Mouse (Mus musculus): ENCODE measurements around the gene Aamp. TPM values are rescaled to one million over a fixed set of nuclear protein-coding genes. Genes with fewer than 3 reads are reported as not detected.

Aamp gene
- polyA plus RNA-seq, 1 experiment = 386 TPM

DNA sequence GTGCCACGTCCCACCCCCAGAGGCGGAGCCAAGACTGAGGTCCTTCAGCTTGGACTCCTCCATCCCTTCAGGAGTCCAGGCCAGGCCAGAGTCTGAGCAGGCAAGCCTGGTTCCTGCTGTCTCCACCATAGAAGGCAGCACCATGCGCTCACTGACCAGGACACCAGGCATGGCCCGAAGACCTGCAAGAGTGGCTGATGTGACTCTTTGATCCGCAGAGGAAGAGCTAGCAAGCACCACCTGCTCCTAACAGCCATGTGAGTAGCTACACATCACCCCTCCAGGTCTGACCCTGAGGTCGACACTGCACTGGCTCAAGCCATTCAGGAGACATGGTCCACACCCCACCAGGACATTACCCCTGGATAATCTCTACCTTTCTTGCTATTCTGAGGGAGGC, 7.5 kb downstream of the Aamp start:
- TF ChIP-seq GATA1 (IDR thresholded peaks at IDR 0.05; ENCODE audit: low read length) = no peak

DNA sequence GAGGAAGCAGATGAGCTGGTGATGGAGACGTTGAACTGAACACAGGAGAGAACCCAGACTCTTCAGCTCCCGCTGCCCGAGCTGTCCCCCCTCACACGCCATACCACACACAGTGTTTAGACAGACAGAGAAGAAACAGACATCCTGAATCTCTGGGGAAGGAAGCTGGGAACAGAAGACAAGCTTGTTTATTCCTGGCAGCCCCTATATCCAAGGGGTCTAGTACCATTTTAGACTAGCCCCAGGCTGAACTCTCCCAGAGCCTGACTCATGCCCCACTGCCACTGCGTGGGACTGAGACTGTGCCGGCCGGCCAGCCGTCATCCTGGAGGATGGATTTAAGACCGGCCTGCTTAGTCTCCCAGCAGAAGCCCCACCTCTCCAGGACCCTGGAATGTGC, 9.5 kb downstream of the Aamp start:
- no peak for TF ChIP-seq GATA1 (IDR thresholded peaks at IDR 0.05; ENCODE audit: low read length)

DNA sequence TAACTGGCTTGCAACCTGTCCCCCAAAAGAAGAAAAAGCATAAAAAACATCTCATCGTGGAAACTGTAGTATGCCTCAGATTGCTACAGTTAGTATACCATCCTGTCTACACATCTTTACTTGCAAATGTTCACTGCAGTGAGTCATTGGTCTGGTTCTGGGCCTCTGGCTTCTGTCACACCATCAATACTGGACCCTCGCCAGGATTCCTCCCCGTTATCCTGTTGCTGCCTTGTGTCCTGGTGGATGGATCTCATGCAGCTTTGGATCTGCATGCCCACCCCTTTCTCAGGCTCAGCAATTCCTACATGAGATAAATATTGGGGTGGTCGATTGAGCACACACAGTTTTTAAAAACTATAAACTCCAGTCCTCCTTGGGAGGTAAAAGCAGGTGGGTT, 12.9 kb downstream of the Aamp start:
- TF ChIP-seq GATA1 (IDR thresholded peaks at IDR 0.05; ENCODE audit: low read length) = no peak

DNA sequence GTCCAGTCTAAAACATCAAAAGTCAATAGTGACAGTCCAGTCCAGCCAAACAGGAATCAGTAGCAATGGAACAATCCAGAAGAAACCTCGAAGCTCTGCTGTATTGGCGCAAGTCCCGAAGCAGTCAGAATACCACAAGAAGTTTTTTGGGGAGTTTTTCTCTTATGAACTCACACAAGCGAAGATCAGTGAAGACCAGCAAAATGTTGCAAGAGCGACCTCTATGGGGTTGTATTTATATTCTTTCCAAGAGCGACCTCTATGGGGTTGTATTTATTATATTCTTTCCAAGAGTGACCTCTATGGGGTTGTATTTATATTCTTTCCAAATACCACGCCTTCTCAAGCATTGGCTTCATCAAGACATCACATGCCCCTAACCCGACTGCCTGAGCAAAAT, 15.8 kb downstream of the Aamp start:
- TF ChIP-seq GATA1 (IDR thresholded peaks at IDR 0.05; ENCODE audit: low read length) = no peak

DNA sequence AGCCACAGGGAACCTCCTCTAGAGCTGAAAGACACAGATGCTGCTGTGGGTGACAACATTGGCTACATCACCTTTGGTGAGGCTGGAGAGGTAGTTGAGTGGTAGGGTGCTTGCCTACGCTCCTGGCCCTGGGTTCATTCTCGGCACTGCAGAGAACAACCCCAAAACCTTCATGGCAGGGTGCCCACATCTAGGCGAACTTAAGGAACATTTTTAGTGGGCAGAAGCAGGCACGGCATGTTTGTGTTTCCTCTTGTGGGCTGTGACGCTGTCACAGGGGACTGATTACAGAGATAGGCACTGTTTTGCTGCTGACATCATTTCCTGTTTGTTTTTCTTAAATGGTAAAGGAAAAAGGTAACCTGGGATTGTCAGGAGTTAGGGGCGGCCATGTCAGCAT, 22.0 kb downstream of the Aamp start:
- no peak for TF ChIP-seq GATA1 (IDR thresholded peaks at IDR 0.05; ENCODE audit: low read length)

GRCm38 (mm10) chr1:74256782-74257181, 27.8 kb downstream of the Aamp start:
- no peak for TF ChIP-seq GATA1 (IDR thresholded peaks at IDR 0.05; ENCODE audit: low read length)

- TF ChIP-seq GATA1 (IDR thresholded peaks at IDR 0.05; ENCODE audit: low read length) = no peak
These were observed 28.7 kb downstream of the Aamp start for GRCm38 (mm10) chr1:74255704-74256345.

GRCm38 (mm10) chr1:74250096-74250495, 34.4 kb downstream of the Aamp start:
- TF ChIP-seq GATA1 (IDR thresholded peaks at IDR 0.05; ENCODE audit: low read length) = no peak

GRCm38 (mm10) chr1:74249331-74249980, 35.1 kb downstream of the Aamp start:
- TF ChIP-seq GATA1 (IDR thresholded peaks at IDR 0.05; ENCODE audit: low read length) = no peak

DNA sequence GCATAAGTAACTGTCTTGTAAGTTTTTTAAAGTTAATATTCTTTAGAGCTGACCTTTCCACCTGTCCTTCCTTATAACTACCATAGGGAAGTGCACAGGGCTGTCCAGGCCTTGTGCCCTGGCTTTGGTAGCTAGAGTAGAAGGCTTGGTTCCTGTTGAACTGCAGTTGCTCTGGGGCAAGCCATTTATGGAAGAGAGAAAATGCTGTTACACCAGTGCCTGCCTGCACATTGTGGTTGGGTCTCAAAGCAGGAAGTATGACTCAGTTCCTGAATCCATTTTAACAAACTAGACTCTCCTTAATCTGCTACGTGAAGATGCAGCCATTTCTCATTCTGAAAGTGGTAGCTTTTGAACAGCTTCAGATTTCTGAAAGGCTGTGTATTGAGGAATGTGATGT, 35.7 kb downstream of the Aamp start:
- no peak for TF ChIP-seq GATA1 (IDR thresholded peaks at IDR 0.05; ENCODE audit: low read length)

GRCm38 (mm10) chr1:74245525-74245924, 39.0 kb downstream of the Aamp start:
- no peak for TF ChIP-seq GATA1 (IDR thresholded peaks at IDR 0.05; ENCODE audit: low read length)

- TF ChIP-seq GATA1 (IDR thresholded peaks at IDR 0.05; ENCODE audit: low read length) = no peak
These were observed 43.7 kb downstream of the Aamp start for GRCm38 (mm10) chr1:74240832-74241231.

- TF ChIP-seq GATA1 (IDR thresholded peaks at IDR 0.05; ENCODE audit: low read length) = no peak
These were observed 44.2 kb downstream of the Aamp start for GRCm38 (mm10) chr1:74240311-74240710.

GRCm38 (mm10) chr1:74239618-74240017, 44.9 kb downstream of the Aamp start:
- TF ChIP-seq GATA1 (IDR thresholded peaks at IDR 0.05; ENCODE audit: low read length) = no peak

GRCm38 (mm10) chr1:74239162-74239561, 45.4 kb downstream of the Aamp start:
- TF ChIP-seq GATA1 (IDR thresholded peaks at IDR 0.05; ENCODE audit: low read length) = no peak

DNA sequence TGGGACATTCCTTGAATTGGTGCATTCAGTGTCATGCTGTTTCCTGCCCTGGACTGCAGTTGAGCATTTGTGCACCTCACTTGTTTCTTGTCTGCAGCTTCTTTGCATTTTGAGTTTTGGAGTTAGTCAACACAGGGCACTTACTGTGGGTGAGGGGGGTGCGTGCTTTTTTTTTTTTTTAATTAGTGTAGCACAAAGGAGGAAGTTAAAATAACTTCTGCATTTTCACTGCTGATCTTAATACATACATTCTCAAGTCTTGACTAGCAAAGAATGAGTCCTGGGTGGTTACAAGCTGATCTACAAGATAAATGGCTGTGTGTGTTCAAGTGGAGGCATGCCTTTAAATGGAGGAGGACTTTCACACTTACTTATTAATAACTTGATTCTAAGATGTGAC, 46.4 kb downstream of the Aamp start:
- no peak for TF ChIP-seq GATA1 (IDR thresholded peaks at IDR 0.05; ENCODE audit: low read length)

GRCm38 (mm10) chr1:74237671-74238070, 46.9 kb downstream of the Aamp start:
- TF ChIP-seq GATA1 (IDR thresholded peaks at IDR 0.05; ENCODE audit: low read length) = no peak
